In the genomic region with DNA sequence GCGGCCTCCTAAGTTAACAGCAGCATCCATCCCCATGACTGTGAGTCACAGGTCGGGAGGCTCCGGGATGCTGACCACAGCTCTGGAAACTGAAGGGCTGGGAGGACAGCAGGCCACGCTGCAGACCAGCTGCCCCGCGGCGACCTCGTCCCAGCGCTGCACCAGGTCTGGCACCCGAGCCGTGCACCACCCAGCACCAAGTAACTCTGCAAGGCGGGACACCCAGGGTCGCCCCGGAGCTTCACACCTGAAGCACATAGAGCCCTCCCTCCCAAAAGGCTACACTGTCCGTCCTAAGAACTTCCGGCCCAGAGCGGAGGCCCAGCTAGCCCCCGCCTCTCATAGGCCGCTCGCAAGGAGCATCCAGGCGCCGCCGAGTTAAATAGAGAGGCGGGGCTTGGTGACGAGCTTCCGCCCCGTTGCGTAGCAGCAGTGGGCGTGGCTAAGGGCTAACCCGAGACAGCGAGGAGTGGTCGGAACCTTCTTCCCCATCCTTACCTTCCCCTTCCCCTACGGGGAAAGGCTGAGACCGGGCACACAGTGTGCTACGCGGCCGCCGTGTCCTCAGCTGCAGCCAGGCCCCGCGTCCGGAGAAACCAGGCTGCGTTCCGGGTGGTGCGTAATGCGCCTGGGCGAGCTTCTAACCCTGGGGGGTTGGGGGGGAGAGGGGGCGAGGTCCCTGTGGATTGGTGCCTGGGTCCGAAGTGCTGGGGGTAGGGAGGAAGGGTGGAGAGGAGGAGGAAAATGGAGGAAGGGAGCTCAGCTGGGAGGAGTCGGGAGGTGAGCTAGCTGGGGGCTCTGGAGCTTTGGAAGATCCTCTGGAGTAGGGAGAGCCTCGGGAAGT, we compare ENCODE assay signal across 8 mouse cellular contexts. TPM values are rescaled to one million over a fixed set of nuclear protein-coding genes. Genes with fewer than 3 reads are reported as not detected.
DNase-seq lines count a peak whose midpoint lies in the region; ATAC-seq lines count a peak whose summit lies in the region.

A gene (minus strand): TSS at position 282 of the 844 bp plus-strand sequence.
A gene (plus strand): TSS at position 447 of the 844 bp plus-strand sequence.

- no peaks in the 10 kb centered on the region for H3K9me3 ChIP-seq in hindbrain, embryonic 12.5 days (replicated peaks)

- peak within 1 kb of the TSS; percentile 87 for H3K4me3 ChIP-seq in hindbrain, embryonic 12.5 days

- H3K4me1 ChIP-seq in hindbrain, embryonic 12.5 days: peaks cover 44% of the 10 kb centered on the region

- no peaks in the 10 kb centered on the region for H3K27me3 ChIP-seq in hindbrain, embryonic 12.5 days

- peak; percentile 90 for ATAC-seq in hindbrain, embryonic 12.5 days (ENCODE audit: low FRiP score)

- H3K9ac ChIP-seq in hindbrain, embryonic 12.5 days: peak within 1 kb of the TSS; percentile 91

- WGBS in hindbrain, embryonic 12.5 days: 0% methylated on average over 50 of the region's 50 CpGs

- peak; percentile 98 for DNase-seq in NIH3T3 (ENCODE audit: low read depth)
- peak; percentile 98 to 99 for DNase-seq in cerebellum, postnatal 10 days
- DNase-seq in frontal cortex, postnatal 10 days (ENCODE audit: low spot score in 2 of 2): peak; percentile 93 to 95
- peak; percentile 94 to 97 for DNase-seq in layer of hippocampus, postnatal 14 days (ENCODE audit: low spot score in 2 of 2)
- peak; percentile 97 for DNase-seq in lung, postnatal 14 days
- peak; percentile 82 for DNase-seq in retina, adult 2 months (ENCODE audit: low read depth, low spot score)
- peak; percentile 96 to 97 for DNase-seq in thymus, postnatal 36 days

- H3K4me2 ChIP-seq in hindbrain, embryonic 12.5 days (replicated peaks): peak within 1 kb of the TSS; percentile 95

- H3K36me3 ChIP-seq in hindbrain, embryonic 12.5 days: peaks cover 31% of the 10 kb centered on the region

- H3K27ac ChIP-seq in hindbrain, embryonic 12.5 days: peak within 1 kb of the TSS; percentile 96

RNA-seq across cellular contexts. Expression of the first gene that starts in this region (rescaled TPM):
- 102 and 104 TPM in 2 replicates for polyA plus RNA-seq in hindbrain, embryonic 12.5 days (2016; fragmentation: Nextera tagmentation; extraction: Ambion mirVana)
- 10 to 100 TPM; 94.5 TPM for total RNA-seq in layer of hippocampus, postnatal 14 days (2021)

RNA-seq across cellular contexts. Expression of the second gene that starts in this region (rescaled TPM):
- polyA plus RNA-seq in hindbrain, embryonic 12.5 days (2016; fragmentation: Nextera tagmentation; extraction: Ambion mirVana): 60.8 and 61.4 TPM in 2 replicates
- total RNA-seq in layer of hippocampus, postnatal 14 days (2021): 10 to 100 TPM; 67.2 to 72.0 TPM

Comparison
In these comparisons a context has a peak if more than half of its experiments do, and no peak if none do; other contexts are left out.
1. Peak in every context shown above with its lines: DNase-seq, ATAC-seq, H3K4me3 ChIP-seq and H3K27ac ChIP-seq.